Mouse (Mus musculus): ENCODE results near the gene Gas7. TPM values are rescaled to one million over a fixed set of nuclear protein-coding genes. Genes with fewer than 3 reads are reported as not detected.

Gene Gas7
- total RNA-seq, 2 experiments from 2014 or later, result 429 to 466 TPM

GRCm38 (mm10) chr11:67648651-67649407, 193.6 kb downstream of the Gas7 start:
- DNase-seq (ENCODE audit: extremely low spot score in 1 of 2, low spot score in 1 of 2), result peak in 1 of 2 experiments; percentile 39

DNA sequence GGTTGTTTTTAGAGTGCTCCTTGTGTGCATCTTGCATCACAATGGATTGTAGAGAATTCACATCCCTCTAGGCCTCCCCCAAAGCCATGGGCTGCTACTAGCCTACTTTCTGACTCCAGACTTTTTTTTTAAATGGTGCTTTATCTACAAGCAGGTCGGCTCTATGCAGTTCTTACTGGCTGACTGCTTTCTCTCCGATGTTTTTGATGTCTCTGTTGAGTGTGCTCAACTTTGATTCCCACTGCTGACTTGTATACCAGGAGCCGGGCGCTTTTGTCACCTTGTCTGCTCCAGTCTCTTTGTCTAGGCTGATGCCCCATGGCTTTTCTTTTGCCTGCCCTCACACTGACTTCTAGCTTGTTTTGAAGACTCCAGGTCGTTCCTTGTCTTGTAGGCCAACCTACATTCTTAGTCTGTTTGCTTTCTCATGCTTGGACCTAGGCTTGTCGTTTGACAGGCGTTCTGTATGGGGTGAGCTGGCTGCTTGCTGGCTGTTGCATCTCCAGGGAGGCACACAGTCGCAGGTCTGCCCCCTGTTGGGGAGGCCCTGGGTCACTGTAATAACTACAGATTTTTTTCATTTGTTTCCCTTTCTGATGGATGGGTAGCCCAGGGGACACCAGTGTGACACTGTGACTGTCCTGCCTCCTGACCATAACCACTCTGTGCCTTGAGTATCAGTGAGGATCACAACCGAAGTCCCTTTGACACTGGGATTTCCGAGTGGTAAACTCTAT, 194.9 kb downstream of the Gas7 start:
- no peak for DNase-seq (ENCODE audit: extremely low spot score in 1 of 2, low spot score in 1 of 2)

DNA sequence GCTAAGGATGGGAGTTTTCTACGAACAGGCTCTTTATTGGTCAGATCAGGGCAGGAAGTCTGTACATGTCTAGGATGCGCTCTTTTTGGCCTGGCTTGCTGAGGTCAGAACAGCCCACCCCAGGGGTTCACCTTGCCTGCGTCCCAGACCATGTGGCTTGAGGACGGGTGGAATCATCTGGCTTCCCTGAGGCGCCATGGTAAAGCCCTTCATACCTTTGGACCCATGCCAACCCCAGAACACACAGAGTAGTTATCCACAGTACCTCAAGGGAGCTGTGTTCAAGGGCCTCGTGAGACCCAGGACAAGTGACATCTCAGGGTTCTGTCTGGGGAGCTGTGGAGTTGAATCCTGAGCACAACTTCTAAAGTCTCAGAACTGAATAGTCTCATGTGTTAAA, 196.5 kb downstream of the Gas7 start:
- no peak for DNase-seq (ENCODE audit: extremely low spot score in 1 of 2, low spot score in 1 of 2)

DNA sequence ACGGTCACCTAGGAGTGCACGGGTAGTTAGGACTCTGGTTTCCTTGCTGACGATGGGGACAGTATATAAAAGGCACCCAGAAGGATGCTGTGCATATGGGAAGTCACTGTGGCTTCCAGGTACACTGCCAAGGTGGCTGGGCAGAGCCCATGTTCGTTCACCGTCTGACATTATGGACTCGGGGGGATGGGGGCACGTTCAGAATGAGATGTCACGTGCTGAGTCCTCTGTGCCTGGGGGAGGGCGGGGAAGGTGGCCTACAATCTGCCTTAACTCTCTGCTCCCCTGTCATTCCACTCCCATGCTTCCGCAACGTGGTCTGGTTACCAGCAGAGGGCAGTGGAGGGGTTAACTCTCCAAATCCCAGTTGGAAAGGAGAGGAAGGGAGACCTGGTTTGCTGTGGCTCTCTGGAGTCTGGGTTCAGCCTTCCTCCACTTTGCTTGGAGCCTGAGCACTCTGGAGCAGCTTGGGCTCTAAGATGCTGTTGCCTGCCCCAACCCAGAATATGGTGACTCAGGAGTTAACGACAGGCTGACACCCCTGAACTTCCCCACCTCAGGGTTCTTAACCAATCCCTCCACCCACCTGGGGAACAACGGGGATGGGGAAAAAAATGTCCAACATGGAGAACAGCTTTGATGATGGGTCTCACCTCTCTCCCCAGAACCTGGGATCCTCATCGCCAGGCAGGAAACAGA, 197.1 kb downstream of the Gas7 start:
- no peak for DNase-seq (ENCODE audit: extremely low spot score in 1 of 2, low spot score in 1 of 2)

GRCm38 (mm10) chr11:67652893-67653255, 197.6 kb downstream of the Gas7 start:
- DNase-seq (ENCODE audit: extremely low spot score in 1 of 2, low spot score in 1 of 2), result no peak

DNA sequence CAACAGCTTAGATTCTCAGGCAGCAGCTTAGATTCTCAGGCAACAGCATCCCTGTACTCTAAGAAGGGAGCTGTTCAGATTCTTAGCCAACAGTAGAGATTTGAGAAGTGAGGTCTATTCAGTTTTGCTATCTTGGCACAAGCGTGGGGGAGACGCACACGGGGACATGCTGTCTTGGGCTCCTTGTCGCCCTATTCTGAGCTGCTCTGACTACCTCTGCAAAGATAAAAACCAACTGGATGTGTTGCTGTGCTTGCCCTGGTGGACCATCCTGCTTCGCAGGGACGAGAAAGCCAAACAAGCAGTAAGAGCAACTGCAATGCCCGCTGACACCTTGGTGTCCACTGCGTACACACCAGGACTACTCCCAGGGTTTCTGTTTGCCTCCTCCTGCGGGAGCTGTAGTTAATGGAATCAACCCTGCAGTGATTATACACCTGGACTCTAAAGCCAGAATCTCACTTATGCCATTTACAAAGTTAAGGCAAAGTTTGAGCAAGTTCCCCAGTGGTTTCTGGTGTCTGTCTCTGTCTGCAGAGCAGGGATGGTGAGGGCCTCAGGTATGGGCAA, 198.4 kb downstream of the Gas7 start:
- no peak for DNase-seq (ENCODE audit: extremely low spot score in 1 of 2, low spot score in 1 of 2)

DNA sequence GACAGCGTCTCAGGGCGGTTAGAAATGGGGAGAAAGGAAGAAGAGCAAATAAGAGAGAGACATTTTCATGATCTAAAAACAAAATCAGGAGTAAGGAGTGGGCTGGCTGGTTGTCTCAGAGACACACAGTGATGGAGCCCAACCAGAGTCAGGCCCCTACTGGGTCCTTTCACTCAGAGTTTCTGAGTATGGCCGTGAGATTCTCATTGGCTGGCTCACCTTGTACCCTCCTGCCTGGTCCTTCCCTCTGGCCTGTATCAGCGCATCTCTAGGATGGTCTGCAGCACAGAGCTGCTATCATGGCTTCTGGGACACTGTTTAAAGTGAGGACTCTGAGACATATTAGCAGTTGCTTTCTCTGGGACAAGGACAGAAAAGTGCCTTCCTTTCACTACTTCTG, 199.3 kb downstream of the Gas7 start:
- DNase-seq (ENCODE audit: extremely low spot score in 1 of 2, low spot score in 1 of 2), result no peak

GRCm38 (mm10) chr11:67655236-67655959, 200.2 kb downstream of the Gas7 start:
- DNase-seq (ENCODE audit: extremely low spot score in 1 of 2, low spot score in 1 of 2), result peak in 1 of 2 experiments; percentile 62

GRCm38 (mm10) chr11:67656366-67656765, 201.1 kb downstream of the Gas7 start:
- no peak for DNase-seq (ENCODE audit: extremely low spot score in 1 of 2, low spot score in 1 of 2)

DNA sequence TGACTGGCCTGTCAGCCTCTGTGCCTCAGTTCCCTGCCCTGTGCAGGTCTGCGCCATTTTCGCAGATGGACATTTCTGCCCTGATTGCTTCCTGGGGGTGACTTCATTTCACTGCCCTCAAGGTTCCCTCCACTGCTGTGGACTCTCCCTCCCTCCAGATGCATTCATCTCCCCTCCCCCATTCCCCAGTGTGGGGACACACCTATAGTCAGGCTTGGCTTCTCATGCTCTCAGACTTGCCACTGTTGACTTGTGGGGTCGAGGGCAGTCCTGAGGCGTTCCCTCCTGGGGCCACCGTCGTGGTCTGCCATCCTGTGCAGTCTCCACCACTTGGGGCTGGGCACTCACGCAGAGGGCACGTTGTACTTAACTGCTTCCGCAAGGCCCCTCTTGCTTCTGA, 201.6 kb downstream of the Gas7 start:
- DNase-seq (ENCODE audit: extremely low spot score in 1 of 2, low spot score in 1 of 2), result no peak

GRCm38 (mm10) chr11:67657685-67658382, 202.6 kb downstream of the Gas7 start:
- DNase-seq (ENCODE audit: extremely low spot score in 1 of 2, low spot score in 1 of 2), result no peak

GRCm38 (mm10) chr11:67661465-67661864, 206.2 kb downstream of the Gas7 start:
- no peak for DNase-seq (ENCODE audit: extremely low spot score in 1 of 2, low spot score in 1 of 2)

DNA sequence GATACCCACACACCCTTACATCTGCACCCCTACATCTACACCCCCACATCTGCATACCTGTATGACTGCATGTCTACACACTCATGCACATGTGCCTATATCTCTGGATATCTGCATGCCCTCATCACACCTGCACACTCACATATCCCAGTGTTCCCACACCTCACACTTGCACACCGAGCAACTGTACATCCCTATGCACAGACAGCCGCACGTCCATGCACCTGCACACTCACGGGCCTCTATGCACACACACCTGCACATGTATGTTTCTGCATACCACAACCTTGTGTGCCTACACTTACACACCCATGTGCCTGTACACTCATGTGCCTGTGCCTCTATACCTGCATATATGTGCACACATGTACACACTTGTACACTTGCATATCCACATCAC, 208.2 kb downstream of the Gas7 start:
- DNase-seq (ENCODE audit: extremely low spot score in 1 of 2, low spot score in 1 of 2), result no peak

- DNase-seq (ENCODE audit: extremely low spot score in 1 of 2, low spot score in 1 of 2), result no peak
These were observed 209.0 kb downstream of the Gas7 start for GRCm38 (mm10) chr11:67664261-67664660.

DNA sequence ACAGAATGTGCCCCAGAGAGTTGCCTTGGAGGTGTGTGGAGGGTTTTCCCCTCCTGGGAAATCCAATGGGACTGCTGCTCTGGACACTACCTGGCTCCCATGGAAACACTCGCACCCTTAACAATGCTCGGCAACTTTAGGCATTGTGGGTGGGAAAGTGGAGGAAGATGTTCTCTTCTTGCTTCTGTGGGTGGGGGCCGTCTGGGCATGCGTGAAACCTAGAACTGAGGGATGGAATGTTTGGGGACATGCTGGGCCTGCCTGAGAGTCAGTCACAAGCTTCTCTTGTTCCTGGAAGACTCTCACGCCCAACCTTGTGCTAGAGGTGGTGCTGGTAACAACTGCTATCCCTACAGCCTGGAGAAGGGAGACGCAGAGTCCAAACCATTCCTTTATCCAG, 209.7 kb downstream of the Gas7 start:
- no peak for DNase-seq (ENCODE audit: extremely low spot score in 1 of 2, low spot score in 1 of 2)

DNA sequence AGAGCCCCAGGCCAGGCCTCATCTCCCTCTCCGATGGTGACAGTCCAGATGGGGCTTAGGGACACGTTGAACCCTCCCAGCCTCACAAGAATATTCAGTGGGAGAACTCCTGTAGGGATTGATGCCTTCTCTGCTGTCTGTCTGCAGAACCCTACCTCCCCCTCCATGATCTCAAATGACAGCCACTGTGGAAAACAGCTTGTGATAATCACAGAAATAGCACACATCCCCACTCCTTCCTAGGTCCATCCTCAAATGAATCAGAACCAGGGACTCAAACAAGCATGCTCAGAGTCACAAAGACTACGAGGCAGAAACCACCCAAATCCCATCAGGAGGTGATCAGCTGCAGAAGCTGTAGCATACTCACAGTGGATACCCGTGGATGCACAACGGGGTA, 210.9 kb downstream of the Gas7 start:
- DNase-seq (ENCODE audit: extremely low spot score in 1 of 2, low spot score in 1 of 2), result no peak

- peak in 1 of 2 experiments; percentile 66 for DNase-seq (ENCODE audit: extremely low spot score in 1 of 2, low spot score in 1 of 2)
These were observed 212.5 kb downstream of the Gas7 start for GRCm38 (mm10) chr11:67667531-67668332.

GRCm38 (mm10) chr11:67668460-67669007, 213.3 kb downstream of the Gas7 start:
- no peak for DNase-seq (ENCODE audit: extremely low spot score in 1 of 2, low spot score in 1 of 2)

- DNase-seq (ENCODE audit: extremely low spot score in 1 of 2, low spot score in 1 of 2), result no peak
These were observed 214.8 kb downstream of the Gas7 start for GRCm38 (mm10) chr11:67670031-67670430.

Measured in layer of hippocampus, postnatal 25 days (tissue).